Mouse (Mus musculus): ENCODE data around the gene Sec11a. TPM values are rescaled to one million over a fixed set of nuclear protein-coding genes. Genes with fewer than 3 reads are reported as not detected.

The Sec11a gene
- total and polyA plus RNA-seq, 3 experiments, result 37.3 to 43.4 (median 41.6) TPM

- Histone ChIP-seq H3K4me1 (ENCODE audit: control insufficient read depth, insufficient read depth, low read length) (peaks cover 1% of the 10 kb centered on the region; the same call in 1 of the 2 replicates), H3K9ac (ENCODE audit: low read depth, low read length) (no peak overlapping the region), H3K4me3 (no peak overlapping the region), H3K27ac (no peak overlapping the region), H3K79me2 (replicated peaks; ENCODE audit: control insufficient read depth, insufficient read depth, low read length) (no peaks in the 10 kb centered on the region), H3K27me3 (ENCODE audit: control insufficient read depth, insufficient read depth, low read length) (no peaks in the 10 kb centered on the region), H3K36me3 (ENCODE audit: control insufficient read depth, insufficient read depth, low read length) (no peaks in the 10 kb centered on the region; the same call in 1 of the 2 replicates)
- DNase-seq, result no peak
- intact Hi-C loops (cut with DNase I), result loop anchor here (2.0 kb wide), 1 partner anchor 54 kb away; no protein-coding TSS in a partner anchor
- 78% methylated on average over 8 of the region's 8 CpGs for WGBS
- TF ChIP-seq EP300 (IDR thresholded peaks at IDR 0.05; ENCODE audit: insufficient read depth, low read depth, low read length), result no peak
- no peak for TF ChIP-seq CTCF (IDR thresholded peaks at IDR 0.05)
Observed at GRCm38 (mm10) chr7:80912496-80912895, 35.1 kb downstream of the Sec11a start.

DNA sequence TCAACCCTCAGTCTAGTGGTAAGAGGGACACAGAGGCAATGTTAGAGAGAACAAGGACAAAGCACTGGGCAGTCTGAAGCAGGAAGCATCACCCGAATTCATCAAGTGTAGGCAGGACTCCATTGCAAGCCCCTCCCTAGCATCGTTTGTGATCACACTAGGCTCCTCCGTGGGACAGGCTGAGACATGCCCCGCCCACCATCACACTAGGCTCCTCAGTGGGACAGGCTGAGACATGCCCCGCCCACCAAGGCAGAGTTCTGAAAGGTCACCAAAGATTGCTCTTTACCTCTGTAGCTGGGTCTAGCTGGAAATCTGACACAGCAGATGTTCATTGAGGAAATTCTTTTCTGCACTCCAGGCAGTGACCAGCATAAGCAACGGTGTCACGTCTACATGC lies 36.5 kb downstream of the Sec11a start:
- Histone ChIP-seq H3K27ac (no peak overlapping the region), H3K4me1 (ENCODE audit: control insufficient read depth, insufficient read depth, low read length) (peaks cover 1% of the 10 kb centered on the region; the same call in 1 of the 2 replicates), H3K79me2 (replicated peaks; ENCODE audit: control insufficient read depth, insufficient read depth, low read length) (no peaks in the 10 kb centered on the region), H3K9ac (ENCODE audit: low read depth, low read length) (no peak overlapping the region), H3K4me3 (no peak overlapping the region), H3K27me3 (ENCODE audit: control insufficient read depth, insufficient read depth, low read length) (no peaks in the 10 kb centered on the region), H3K36me3 (ENCODE audit: control insufficient read depth, insufficient read depth, low read length) (no peaks in the 10 kb centered on the region; the same call in 1 of the 2 replicates)
- intact Hi-C loops (cut with DNase I), result no loop called here
- 72% methylated on average over 7 of the region's 7 CpGs for WGBS
- no peak for TF ChIP-seq EP300 (IDR thresholded peaks at IDR 0.05; ENCODE audit: insufficient read depth, low read depth, low read length)
- TF ChIP-seq POLR2A (IDR thresholded peaks at IDR 0.05; ENCODE audit: insufficient read depth, low read depth, low read length), result no peak
- TF ChIP-seq CTCF (IDR thresholded peaks at IDR 0.05), result no peak
- DNase-seq, result no peak

- intact Hi-C loops (cut with DNase I), result loop anchor here (5.0 kb wide), 1 partner anchor 87 kb away; the partner anchor contains the start of gene Zfp592
- TF ChIP-seq EP300 (IDR thresholded peaks at IDR 0.05; ENCODE audit: insufficient read depth, low read depth, low read length) (no peak), CTCF (IDR thresholded peaks at IDR 0.05) (no peak), POLR2A (IDR thresholded peaks at IDR 0.05; ENCODE audit: insufficient read depth, low read depth, low read length) (0 out of 2 replicates have a peak, but pooled peaks have one; percentile 40)
Observed at GRCm38 (mm10) chr7:80904921-80905515, 42.6 kb downstream of the Sec11a start, which contains the start of gene Nmb. Gene Nmb (minus strand): TSS chr7:80905076.

GRCm38 (mm10) chr7:80903625-80904422 lies 43.8 kb downstream of the Sec11a start:
- no peak overlapping the region for H3K27ac ChIP-seq

More at GRCm38 (mm10) chr7:80904921-80905515, 42.6 kb downstream of the Sec11a start, which contains the start of gene Nmb:
- no peaks in the 10 kb centered on the region for H3K79me2 ChIP-seq (replicated peaks; ENCODE audit: control insufficient read depth, insufficient read depth, low read length)
- peak; percentile 78 to 85 for DNase-seq
- peak within 1 kb of the TSS; percentile 54 for H3K4me3 ChIP-seq
- no peaks in the 10 kb centered on the region; the same call in 1 of the 2 replicates for H3K36me3 ChIP-seq (ENCODE audit: control insufficient read depth, insufficient read depth, low read length)
- peaks cover 3% of the 10 kb centered on the region for H3K4me1 ChIP-seq (ENCODE audit: control insufficient read depth, insufficient read depth, low read length)
- no peaks in the 10 kb centered on the region for H3K27me3 ChIP-seq (ENCODE audit: control insufficient read depth, insufficient read depth, low read length)
- peak within 1 kb of the TSS; percentile 66 for H3K9ac ChIP-seq (ENCODE audit: low read depth, low read length)
- H3K27ac ChIP-seq, result peak within 1 kb of the TSS; percentile 41; the same call in 1 of the 2 replicates
- 3% methylated on average over 19 of the region's 19 CpGs for WGBS

GRCm38 (mm10) chr7:80901541-80902274 lies 45.9 kb downstream of the Sec11a start:
- intact Hi-C loops (cut with DNase I), result loop anchor here (2.0 to 5.0 kb wide), 2 partner anchors 45 to 91 kb away; partner anchors contain the start of genes Sec11a and Zfp592
- DNase-seq, result no peak
- H3K36me3 ChIP-seq (ENCODE audit: control insufficient read depth, insufficient read depth, low read length), result no peaks in the 10 kb centered on the region
- H3K27ac ChIP-seq, result peak overlapping the region; percentile 90
- no peak for TF ChIP-seq EP300 (IDR thresholded peaks at IDR 0.05; ENCODE audit: insufficient read depth, low read depth, low read length)
- TF ChIP-seq CTCF (IDR thresholded peaks at IDR 0.05), result no peak
- no peak for TF ChIP-seq POLR2A (IDR thresholded peaks at IDR 0.05; ENCODE audit: insufficient read depth, low read depth, low read length)
- H3K4me3 ChIP-seq, result peak overlapping the region; percentile 56
- H3K9ac ChIP-seq (ENCODE audit: low read depth, low read length), result peak overlapping the region; percentile 67
- H3K79me2 ChIP-seq (replicated peaks; ENCODE audit: control insufficient read depth, insufficient read depth, low read length), result no peaks in the 10 kb centered on the region
- H3K4me1 ChIP-seq (ENCODE audit: control insufficient read depth, insufficient read depth, low read length), result peaks cover 2% of the 10 kb centered on the region
- no peaks in the 10 kb centered on the region for H3K27me3 ChIP-seq (ENCODE audit: control insufficient read depth, insufficient read depth, low read length)
- 24% methylated on average over 15 of the region's 15 CpGs for WGBS

More at GRCm38 (mm10) chr7:80903625-80904422, 43.8 kb downstream of the Sec11a start:
- intact Hi-C loops (cut with DNase I), result loop anchor here (5.0 kb wide), 1 partner anchor 88 kb away; the partner anchor contains the start of gene Zfp592
- Histone ChIP-seq H3K36me3 (ENCODE audit: control insufficient read depth, insufficient read depth, low read length) (no peaks in the 10 kb centered on the region), H3K9ac (ENCODE audit: low read depth, low read length) (no peak overlapping the region), H3K4me3 (no peak overlapping the region), H3K4me1 (ENCODE audit: control insufficient read depth, insufficient read depth, low read length) (peaks cover 2% of the 10 kb centered on the region), H3K79me2 (replicated peaks; ENCODE audit: control insufficient read depth, insufficient read depth, low read length) (no peaks in the 10 kb centered on the region), H3K27me3 (ENCODE audit: control insufficient read depth, insufficient read depth, low read length) (no peaks in the 10 kb centered on the region)
- 89% methylated on average over 11 of the region's 11 CpGs for WGBS
- no peak for TF ChIP-seq POLR2A (IDR thresholded peaks at IDR 0.05; ENCODE audit: insufficient read depth, low read depth, low read length)
- TF ChIP-seq CTCF (IDR thresholded peaks at IDR 0.05), result no peak
- no peak for TF ChIP-seq EP300 (IDR thresholded peaks at IDR 0.05; ENCODE audit: insufficient read depth, low read depth, low read length)
- no peak for DNase-seq

Data from heart, adult 2 months (tissue).